Mouse (Mus musculus) embryo, embryonic 11.5 days (tissue): Measurements from ENCODE around the gene Pex6.

Experiments used
- DNase-seq: peaks from one replicate; pipeline ENCODE4 v3.0.0-alpha.2; 2012; ENCODE audit warnings: low read depth, low spot score

Pex6 gene

GRCm38 (mm10) chr17:46774131-46774472 lies 62.8 kb downstream of the Pex6 start:
- no peak for DNase-seq

- DNase-seq = no peak
Measured at GRCm38 (mm10) chr17:46775070-46775469, 63.8 kb downstream of the Pex6 start.
